Mouse (Mus musculus) CD4-positive, CD25-positive, alpha-beta regulatory T cell, adult 2 months (primary cell): ENCODE results near the gene E2f4.

ENCODE experiments used
- DNase-seq: peaks from one replicate; pipeline ENCODE4 v3.0.0-alpha.2; 2012; ENCODE audit warnings: low read depth, low spot score

Gene E2f4

DNA sequence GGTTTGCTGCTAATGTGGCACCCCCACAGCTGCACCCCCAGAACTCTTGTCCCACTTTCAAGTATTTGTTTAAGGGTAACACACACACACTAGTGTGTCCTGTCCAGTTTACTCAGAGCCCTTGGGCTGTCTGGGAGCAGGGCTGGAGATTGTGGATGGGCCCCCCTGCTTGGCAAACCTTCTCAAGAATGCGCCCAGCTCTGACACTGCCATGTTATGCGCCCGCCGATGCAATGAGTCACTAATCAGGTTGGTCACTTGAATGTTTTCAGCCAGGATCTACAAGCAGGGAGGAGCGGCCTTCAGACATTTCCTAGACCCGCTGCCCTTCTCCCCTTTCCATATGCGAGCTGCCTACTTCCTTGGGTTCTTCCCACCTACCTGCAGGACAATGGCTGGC, 5.0 kb upstream of the E2f4 start:
- DNase-seq, result no peak

DNA sequence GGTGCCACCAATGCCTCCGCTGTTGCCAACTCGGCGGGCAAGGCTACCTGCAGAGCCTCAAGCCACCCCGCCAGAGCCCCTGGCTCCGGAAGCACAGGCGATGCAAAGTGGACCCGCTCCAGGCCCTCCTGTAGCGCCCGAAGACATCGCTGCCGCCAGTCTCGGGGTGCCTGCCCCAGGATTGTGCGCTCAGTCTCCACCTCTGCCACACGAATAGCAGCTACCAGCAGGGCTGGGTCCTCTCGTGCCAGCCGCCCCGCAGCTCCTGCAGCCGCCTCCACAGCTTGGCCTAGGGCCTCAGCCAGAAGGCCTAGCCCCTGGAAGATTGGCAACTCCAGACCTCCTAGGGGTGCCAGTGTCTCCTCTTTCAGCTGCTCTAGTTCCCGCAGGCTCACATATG, 4.1 kb upstream of the E2f4 start:
- DNase-seq, result no peak

DNA sequence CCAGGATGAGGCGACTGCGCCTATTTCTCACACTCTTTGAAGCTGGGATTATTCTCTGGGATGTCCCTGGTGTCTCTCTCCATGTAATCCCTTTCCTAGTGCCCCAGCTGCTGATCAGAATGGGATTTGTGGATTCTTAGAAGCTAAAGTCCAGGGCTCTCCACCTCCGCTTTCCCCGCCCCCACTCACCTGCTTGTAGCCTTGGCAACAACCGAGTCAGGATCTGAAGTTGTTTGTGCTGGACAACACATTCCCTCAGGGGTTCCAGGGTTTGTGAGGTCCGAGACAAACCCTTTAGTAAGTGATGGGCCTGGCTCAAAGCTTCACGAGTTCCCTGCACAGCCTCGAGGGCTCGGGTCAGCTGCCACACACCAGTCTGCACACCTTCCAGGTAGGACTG, 2.7 kb upstream of the E2f4 start:
- DNase-seq, result no peak

DNA sequence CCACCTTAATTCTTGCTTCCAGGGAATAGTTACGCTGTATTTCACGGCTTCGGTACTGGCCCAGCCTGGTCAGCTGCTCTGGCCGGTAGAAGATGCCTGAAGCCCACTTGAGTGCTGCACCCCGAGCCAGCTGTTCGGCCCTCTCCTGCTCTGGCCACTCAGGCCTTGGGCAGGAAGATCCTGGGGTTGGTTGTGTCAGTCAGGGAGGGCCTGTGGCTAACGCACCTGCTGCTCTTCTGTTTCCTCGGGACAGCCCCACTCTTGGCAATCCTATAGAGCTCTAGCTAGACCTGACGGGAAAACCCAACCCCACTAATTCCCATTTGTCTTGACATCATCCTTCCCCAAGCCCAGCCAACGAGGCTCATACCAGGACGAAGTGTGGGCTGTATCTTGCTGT, 2.2 kb upstream of the E2f4 start:
- DNase-seq, result no peak

DNA sequence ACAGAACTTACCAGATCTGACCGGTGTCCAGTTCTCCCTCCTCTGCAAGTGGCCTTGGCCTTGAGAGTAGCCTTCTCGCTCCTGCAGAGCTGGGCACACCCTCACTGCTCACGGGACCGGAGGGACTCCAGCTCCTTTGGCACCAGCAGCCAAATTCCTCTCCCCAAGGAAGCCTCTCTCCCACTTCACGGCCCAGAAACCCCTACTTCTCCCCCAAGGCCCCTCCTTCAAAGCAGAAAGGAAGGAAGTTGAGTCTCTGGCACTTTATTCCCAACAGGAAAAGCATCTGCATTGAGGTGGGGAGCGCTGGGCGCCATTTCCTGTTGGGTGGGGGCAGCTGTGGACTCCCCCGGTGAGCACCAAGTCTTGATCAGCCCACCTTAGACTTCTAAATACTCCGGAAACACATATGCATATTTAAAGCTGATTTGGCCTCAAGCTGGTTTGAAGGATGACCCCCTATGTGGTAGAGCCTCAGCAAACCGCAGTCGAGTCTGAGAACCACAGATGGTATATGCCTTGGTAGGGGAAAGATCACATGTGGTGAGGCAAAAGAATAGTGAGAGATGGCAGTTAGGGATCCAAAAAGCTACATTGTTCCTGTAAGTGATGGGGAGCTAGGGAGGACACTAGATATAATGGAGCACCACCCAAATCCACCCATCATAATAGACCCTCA, 1.4 kb upstream of the E2f4 start, which contains the start of gene Exoc3l:
TSS of gene Exoc3l (minus strand) at position 207 of the 679 bp plus-strand sequence.
- DNase-seq, result no peak

DNA sequence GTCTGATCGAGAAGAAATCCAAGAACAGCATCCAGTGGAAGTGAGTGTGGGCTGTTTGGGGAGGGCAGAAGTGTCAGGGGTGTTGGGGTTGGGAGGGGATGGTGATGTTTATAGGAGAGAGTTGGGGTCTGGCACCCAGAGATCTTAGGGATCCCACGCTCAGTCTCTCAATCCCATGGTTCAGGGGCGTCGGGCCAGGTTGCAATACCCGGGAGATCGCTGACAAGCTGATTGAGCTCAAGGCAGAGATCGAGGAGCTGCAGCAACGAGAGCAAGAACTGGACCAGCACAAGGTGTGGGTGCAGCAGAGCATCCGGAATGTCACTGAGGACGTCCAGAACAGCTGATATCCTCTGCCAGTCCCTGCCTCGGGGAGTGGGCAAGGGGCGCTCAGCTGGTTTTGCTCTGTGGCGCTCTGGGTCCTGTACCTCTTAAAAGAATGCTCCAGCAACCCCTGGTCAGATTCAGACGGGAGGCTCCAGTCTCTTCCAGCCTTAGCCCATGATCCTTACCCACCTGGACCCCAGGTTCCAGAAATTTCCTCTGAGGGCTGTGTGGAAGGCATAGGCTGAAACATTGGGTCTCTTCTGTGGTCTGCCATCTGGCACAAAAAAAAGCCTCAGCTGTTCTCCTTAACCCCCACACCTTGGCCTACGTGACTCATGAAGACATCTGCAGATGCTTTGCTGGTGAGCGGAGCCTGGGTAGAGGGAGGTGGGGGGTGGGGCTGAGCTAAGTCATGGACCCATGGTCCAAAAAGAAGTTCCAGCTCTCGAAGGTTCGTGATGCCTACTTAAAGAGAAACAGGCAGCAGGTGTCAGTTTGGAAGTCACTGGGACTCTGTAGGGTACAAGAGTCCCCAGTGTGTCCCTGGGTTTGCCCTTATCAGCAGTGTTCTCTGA, 1.1 kb downstream of the E2f4 start:
- DNase-seq, result no peak

DNA sequence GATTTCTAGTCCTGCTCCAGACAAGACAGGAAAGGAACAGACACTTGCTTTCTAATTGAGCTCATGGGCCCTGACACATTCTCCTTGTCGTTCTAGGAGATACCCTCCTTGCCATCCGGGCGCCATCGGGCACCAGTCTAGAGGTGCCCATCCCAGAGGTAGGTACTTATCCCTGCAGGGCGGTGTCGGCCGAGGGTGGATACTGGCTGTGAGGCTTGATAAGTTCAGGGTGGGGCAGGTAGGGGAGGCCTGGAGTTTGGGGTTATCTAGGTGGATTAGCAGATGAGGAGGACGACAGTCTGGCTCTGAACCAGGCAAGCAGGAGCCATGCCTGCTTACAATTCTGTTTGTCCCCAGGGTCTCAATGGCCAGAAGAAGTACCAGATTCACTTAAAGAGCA, 2.5 kb downstream of the E2f4 start:
- no peak for DNase-seq

DNA sequence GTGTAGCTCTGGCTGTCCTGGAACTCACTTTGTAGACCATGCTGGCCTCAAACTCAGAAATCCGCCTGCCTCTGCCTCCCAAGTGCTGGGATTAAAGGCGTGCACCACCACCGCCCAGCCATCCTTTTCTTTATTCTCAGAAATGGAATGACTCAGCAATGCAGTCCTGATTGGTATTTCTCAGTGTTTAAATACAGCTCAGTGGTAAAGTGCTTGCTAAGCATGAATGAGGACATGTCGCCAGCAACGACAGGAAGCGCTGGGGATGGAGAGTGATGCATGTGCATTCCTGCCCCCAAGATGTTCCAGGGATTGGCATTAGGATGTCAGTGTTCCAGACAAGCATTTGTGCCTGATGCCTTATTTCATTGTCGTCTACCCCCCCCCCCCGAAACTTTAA, 5.9 kb downstream of the E2f4 start:
- DNase-seq, result no peak

DNA sequence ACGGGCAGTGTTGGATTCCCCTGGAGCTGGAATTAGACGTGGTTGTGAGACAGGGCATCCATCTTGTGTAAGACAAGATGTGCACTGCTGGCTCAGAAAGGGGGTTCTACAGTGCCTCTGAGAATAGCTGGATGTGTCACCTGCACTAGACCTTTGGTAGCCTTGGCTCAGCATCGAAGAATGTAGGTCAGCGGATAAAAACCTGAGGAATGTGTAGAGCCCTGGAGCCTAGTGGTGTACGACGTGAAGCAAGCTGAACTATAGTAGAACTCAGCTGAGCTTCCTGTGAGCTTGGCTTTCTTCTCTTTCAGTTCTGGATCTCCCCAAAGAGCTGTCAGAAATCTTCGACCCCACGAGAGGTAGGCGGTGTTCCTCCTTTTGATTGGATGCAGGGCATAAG, 6.4 kb downstream of the E2f4 start:
- DNase-seq, result no peak

DNA sequence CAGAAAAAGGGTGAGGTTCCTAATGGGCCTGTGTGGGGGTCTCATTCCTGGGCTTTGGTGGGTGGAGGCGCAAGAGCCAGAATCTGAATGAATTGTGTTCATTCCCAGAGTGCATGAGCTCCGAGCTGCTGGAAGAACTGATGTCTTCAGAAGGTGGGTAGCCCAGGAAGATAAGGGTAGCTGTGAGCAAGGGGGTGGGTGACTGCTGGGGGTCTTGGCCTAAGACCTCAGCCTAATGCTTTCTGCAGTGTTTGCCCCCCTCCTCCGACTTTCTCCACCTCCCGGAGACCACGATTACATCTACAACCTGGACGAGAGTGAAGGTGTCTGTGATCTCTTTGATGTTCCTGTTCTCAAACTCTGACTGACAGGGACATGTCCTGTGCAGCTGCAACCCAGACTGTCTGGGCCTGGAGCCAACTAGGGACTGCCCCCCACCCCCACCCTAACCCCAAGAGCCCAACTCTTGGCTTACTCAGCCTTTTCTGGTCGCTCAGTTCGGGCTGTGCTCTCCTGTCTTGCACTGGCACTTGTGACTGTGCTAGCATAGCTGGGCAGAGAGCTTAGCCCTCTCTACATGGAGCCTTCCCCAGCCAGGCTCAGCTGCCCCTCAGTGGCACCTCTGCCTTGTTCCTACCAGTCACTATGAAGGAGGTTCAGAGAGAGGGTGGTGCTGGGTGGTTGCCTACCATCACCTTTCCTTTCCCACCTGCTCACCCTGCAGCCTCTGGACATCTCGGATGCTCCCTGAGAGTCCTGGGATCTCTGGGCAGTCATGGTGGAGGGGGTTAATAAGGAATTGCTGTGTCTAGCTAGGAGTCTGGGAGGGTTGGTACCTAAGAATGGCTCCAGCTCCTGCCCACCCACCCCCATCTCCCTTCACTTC, 7.1 kb downstream of the E2f4 start:
- peak; percentile 55 for DNase-seq

DNA sequence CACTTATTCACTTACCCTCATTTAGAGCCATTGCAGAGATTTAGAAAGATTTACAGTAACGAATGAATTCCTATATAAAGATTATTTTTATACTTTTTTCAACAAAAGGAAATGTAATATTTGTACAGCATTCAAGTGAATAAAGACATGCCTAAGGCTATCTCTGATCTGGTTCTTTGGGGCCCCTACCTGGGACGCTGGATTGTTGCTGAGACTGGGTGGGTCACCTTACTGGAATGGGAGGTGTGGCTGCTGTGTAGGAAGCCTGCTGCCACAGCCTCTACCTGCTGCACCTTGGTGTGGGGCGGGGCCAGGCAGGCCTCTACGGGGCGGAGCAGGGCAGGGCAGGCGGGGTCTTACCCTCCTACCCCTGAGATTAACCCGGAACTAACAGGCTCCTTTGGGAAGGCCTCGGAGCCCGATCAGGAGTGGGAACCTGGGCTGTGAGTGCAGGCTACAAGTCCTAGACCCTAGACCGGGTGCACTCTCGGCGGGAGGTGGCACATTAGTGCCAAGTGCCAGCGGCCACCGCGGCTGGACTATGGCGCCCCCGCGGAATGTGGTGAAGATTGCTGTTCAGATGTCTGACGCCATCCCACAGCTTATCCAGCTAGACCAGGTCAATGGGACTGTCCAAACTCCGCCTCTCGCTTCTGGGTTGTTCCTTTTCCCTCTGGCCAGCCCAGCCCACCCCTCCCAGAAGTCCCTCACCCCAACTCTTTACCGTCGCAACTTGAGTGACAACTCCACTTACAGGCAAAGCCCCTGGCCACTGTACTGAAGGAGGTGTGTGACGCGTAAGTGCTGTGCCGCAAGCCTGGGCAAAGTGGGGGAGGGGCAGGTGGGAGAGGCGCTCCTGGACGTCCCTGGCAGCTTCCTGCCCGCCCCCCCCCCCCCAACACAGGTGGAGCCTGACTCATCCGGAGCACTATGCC, 8.0 kb downstream of the E2f4 start, which contains the start of gene Elmo3:
TSS of gene Elmo3 (plus strand) at position 391 of the 935 bp plus-strand sequence.
- peak; percentile 68 for DNase-seq

DNA sequence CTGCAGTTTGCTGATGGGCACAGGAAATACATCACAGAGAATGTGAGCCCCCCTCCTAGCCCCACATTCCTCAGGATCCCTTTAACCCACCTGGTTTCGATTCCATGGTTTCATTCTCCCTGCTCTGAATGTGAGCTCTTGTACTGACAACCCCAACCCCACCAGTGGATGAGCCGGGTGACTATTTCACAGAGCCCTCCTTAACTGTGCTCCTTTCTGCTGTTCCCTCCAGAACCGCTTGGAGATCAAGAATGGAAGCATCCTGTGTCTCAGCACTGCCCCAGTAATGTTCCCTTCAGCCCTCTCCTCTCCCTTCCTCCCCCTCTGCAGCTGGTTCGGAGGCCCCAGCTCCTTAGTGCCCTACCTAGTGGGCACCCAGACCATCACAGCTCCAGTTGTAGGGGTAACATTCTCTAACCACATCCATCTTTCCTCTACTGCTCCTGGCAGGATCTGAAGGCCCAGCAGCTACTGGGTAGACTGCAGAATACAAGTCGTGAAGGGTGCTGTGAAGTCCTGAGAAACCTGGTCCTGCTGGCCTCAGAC, 8.8 kb downstream of the E2f4 start:
- no peak for DNase-seq

DNA sequence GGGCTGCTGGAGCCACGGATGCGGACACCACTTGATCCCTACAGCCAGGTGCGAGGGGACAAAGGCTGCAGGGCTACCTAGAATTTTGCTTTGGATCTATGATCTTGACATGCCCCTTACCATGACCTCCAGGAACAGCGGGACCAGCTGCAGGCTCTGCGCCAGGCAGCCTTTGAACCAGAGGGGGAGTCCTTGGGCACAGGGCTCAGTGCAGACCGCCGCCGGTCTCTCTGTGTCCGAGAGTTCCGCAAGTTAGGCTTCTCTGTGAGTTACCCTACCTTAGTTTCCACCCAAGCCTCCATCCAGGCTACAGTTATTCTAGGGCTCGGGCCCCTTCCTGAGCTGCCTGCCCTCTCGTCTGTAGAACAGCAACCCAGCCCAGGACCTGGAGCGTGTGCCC, 10.2 kb downstream of the E2f4 start:
- no peak for DNase-seq

DNA sequence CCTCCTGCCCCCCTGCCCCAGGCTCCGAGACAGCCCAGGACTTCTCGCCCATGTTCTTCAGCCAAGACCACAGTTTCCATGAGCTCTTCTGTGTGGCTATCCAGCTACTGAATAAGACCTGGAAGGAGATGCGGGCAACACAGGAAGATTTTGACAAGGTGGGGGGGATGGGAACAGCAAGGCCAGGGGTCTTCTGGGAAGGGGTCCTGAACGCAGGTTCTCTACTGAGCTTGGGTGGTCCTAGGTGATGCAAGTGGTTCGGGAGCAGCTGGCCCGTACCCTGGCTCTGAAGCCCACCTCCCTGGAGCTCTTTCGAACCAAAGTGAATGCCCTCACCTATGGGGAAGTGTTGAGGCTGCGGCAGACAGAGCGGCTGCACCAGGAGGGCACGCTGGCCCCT, 11.0 kb downstream of the E2f4 start:
- no peak for DNase-seq

DNA sequence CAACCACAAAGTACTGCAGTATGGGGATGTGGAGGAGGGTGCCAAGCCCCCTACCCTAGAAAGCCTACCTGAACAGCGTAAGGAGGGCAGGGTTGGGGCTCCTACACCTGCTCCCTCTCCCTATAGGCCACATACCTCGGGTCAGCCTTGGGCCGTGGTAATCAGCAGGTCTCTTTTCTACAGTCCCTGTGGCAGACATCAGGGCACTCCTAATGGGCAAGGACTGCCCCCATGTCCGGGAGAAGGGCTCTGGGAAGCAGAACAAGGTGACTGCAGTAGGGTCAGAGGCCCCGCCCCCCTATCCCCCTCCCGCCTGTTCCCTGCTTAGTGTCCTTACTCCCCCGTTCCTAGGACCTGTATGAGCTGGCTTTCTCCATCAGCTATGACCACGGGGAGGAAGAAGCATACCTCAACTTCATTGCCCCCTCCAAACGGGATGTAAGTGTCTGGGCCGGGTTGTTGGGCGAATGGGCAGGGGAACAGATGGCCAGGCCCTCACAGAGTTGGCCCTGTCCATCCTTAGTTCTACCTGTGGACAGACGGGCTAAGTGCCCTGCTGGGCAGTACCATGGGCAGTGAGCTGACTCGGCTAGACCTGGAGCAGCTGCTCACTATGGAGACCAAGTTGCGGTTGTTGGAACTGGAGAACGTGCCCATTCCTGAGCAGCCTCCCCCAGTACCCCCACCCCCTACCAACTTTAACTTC, 11.8 kb downstream of the E2f4 start:
- no peak for DNase-seq

DNA sequence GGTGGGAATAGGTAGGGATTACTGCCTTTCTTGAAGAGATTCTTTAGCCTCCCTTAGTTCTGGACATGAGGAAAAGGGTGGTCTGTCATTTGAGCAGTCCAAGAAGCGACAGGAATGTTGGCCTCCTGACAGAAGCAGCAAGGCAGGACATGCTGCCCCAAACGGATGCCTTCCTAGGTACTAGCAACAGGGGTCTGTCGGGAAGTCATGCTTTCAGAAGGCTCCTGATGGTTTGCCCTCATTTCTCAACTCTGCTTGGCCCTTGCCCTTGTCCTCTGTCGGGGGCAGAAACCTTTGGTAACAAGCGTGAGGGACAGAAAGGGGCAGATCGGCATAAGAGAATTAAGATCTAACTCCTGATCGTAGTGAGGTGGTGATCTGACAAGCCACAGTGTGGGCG, 12.7 kb downstream of the E2f4 start:
- no peak for DNase-seq

DNA sequence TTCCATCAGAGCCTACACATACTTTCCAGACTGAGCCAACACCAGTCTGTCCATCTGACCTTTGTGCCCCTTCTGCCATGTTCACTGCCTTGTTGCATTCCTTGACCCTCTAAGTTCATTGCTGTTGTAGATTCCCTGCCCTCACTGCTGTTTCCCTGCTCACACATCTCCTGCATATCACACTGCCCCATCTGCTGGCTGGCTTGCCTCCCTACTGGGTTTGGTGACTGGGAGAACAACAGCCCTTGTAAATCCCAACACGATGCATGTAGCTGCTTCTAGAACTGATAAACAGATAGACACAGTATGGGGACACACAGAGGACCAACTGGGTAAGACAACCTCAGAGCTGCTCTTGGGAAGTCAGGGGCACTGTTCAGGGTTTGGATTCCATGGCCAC, 14.3 kb downstream of the E2f4 start:
- DNase-seq, result no peak

DNA sequence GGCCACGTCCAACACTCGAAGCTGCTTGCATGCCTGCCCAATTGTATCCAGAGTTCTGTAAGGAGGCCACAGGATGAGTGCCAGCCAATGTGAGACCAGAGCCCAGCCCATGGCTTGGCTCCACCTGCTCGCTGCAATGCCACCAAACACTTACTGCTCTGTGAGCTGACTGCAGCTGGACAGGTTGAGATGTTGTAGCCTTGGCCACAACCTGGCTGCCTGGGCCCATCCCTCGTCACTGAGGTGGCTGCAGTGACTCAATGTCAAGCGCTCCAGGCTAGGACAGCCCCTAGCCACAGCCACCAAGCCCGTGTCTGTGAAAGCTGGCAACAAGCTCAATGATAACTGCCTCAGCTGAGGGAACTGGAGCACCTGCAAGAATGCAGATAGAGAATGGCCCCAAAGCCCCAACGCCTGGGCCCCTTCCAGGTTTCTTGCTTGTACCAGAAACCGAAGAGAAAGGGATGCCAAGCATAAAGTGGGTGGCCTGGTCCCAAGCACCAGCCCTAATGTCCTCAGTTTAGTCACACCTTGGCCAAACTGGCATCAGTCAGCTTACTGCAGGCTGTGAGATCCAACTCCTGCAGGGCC, 15.5 kb downstream of the E2f4 start:
- DNase-seq, result no peak

DNA sequence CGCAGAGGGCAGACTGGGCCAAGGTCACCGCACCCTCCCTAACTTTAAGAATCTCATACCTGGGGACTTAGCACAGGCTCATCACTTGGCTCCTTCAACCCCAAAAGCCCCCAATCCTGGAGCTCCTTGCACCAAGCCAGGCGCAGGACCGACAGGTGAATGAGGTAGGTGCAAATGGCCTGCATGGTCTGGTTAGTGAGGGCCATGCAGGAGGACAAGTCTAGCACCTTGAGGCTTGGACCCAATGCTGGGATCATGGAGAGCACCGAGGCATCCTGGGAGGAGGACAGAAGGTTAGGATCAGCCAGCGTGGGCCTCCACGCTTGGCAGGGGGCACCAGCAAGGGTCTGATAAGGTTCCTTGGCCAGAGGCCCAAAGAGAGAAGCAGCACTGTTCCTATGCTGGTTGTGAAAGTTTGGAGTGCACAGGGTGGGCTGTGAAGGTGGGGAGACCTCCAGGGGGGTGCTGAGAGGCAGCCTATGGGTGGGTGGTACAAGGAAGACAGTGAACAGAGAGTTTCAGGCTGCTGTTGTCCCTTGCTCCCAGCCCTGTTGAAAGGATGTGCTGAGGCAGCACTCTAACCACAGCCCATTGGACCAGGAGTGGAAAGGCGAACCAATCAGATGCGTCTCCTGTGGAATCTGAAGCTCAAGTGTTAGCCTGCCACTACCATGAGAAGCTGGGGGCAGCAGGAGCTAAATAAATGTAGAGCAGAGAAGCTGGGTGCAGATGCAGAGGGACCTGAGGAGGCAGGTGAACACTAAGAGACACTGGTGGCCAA, 16.3 kb downstream of the E2f4 start:
- DNase-seq, result no peak
